ENCODE assay signal across 10 mouse cellular contexts in the genomic region with DNA sequence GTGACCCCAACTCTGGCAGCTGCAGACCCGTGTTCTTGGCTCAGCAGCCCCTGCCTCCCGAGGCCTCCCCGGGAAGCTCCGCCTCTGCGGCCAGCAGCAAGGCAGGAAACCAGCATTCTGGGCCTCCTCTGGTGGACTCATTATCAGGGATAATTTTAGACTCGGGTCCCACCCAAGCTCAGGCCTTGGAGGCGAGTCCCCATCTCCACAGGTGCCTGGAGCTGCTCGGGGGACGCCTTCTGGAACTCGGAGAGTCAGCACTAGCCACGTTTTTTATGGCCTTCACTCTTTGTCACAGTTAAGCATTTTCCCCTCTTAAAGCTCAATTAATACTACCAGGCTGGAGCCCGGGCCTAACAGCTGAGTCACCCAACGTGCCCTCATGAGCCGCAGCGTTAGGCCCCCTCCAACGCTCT. TPM values are rescaled to one million over a fixed set of nuclear protein-coding genes. Genes with fewer than 3 reads are reported as not detected.
DNase-seq lines count a peak whose midpoint lies in the region; ATAC-seq and TF ChIP-seq lines count a peak whose summit lies in the region.
"Had no signal": no experiment of that assay in that cellular context is flagged by ENCODE, and none has a peak within 500 bp of the region (broad histone marks: within the 10 kb centered on the region; RNA-seq: fewer than 3 reads in every experiment).

No protein-coding gene starts in this region.

- 0 out of 2 replicates have a peak overlapping the region, but pooled peaks have one; percentile 27 for H3K27ac ChIP-seq in intestine, embryonic 15.5 days
- no peak overlapping the region for H3K27ac ChIP-seq in intestine, postnatal 0 days (ENCODE audit: low read depth, low read length)
- H3K27ac ChIP-seq in embryonic facial prominence, embryonic 13.5 days: peak overlapping the region; percentile 66
- H3K27ac ChIP-seq in heart, embryonic 10.5 days: peak overlapping the region; percentile 76
- peak overlapping the region; percentile 72 for H3K27ac ChIP-seq in limb, embryonic 10.5 days
- H3K27ac ChIP-seq: left cerebral cortex, adult 2 months had no signal

- ATAC-seq in intestine, embryonic 15.5 days: peak; percentile 30; the same call in 1 of the 2 replicates
- ATAC-seq in intestine, postnatal 0 days: no peak
- no peak for ATAC-seq in embryonic facial prominence, embryonic 13.5 days (ENCODE audit: insufficient number of reproducible peaks, insufficient read depth, low FRiP score, low TSS enrichment, low read depth)
- ATAC-seq in erythroblast, adult 5-6 weeks (replicated peaks; ENCODE audit: low FRiP score, poor library complexity, severe bottlenecking): no peak
- ATAC-seq: lung, postnatal 0 days had no signal

- WGBS in intestine, embryonic 15.5 days: 25% methylated on average over 16 of the region's 16 CpGs
- 21% methylated on average over 16 of the region's 16 CpGs for WGBS in intestine, postnatal 0 days
- 34% methylated on average over 16 of the region's 16 CpGs for WGBS in embryonic facial prominence, embryonic 13.5 days
- 27% methylated on average over 16 of the region's 16 CpGs for WGBS in heart, embryonic 10.5 days
- 29% methylated on average over 16 of the region's 16 CpGs for WGBS in limb, embryonic 10.5 days

- H3K4me3 ChIP-seq in intestine, embryonic 15.5 days (replicated peaks): no peak overlapping the region
- H3K4me3 ChIP-seq in intestine, postnatal 0 days (ENCODE audit: low read depth, low read length): no peak overlapping the region
- no peak overlapping the region for H3K4me3 ChIP-seq in embryonic facial prominence, embryonic 13.5 days
- no peak overlapping the region for H3K4me3 ChIP-seq in heart, embryonic 10.5 days
- no peak overlapping the region for H3K4me3 ChIP-seq in limb, embryonic 10.5 days
- H3K4me3 ChIP-seq: left cerebral cortex, adult 2 months had no signal

- TF ChIP-seq CTCF in intestine, postnatal 0 days (IDR thresholded peaks at IDR 0.05; ENCODE audit: low read depth): no peak

- peak overlapping the region; percentile 8; the same call in 1 of the 2 replicates for H3K9ac ChIP-seq in intestine, embryonic 15.5 days
- H3K9ac ChIP-seq in intestine, postnatal 0 days (ENCODE audit: low read depth, low read length): no peak overlapping the region
- no peak overlapping the region for H3K9ac ChIP-seq in embryonic facial prominence, embryonic 13.5 days

- H3K27me3 ChIP-seq in intestine, embryonic 15.5 days (replicated peaks): peaks cover 22% of the 10 kb centered on the region
- peaks cover 22% of the 10 kb centered on the region; the same call in 1 of the 2 replicates for H3K27me3 ChIP-seq in intestine, postnatal 0 days (replicated peaks; ENCODE audit: control insufficient read depth, insufficient read depth, low read length)
- H3K27me3 ChIP-seq in embryonic facial prominence, embryonic 13.5 days: peaks cover 44% of the 10 kb centered on the region
- peaks cover 49% of the 10 kb centered on the region for H3K27me3 ChIP-seq in heart, embryonic 10.5 days (ENCODE audit: insufficient read depth, poor library complexity, severe bottlenecking)
- peaks cover 48% of the 10 kb centered on the region for H3K27me3 ChIP-seq in limb, embryonic 10.5 days (ENCODE audit: low read depth, poor library complexity, severe bottlenecking)

- no peaks in the 10 kb centered on the region for H3K9me3 ChIP-seq in intestine, embryonic 15.5 days
- H3K9me3 ChIP-seq in intestine, postnatal 0 days (ENCODE audit: control insufficient read depth): no peaks in the 10 kb centered on the region
- no peaks in the 10 kb centered on the region for H3K9me3 ChIP-seq in embryonic facial prominence, embryonic 13.5 days
- no peaks in the 10 kb centered on the region for H3K9me3 ChIP-seq in heart, embryonic 10.5 days
- H3K9me3 ChIP-seq in limb, embryonic 10.5 days (replicated peaks): no peaks in the 10 kb centered on the region

- no peak overlapping the region for H3K4me2 ChIP-seq in intestine, embryonic 15.5 days (replicated peaks)
- no peak overlapping the region for H3K4me2 ChIP-seq in intestine, postnatal 0 days (replicated peaks; ENCODE audit: low read depth)
- H3K4me2 ChIP-seq in embryonic facial prominence, embryonic 13.5 days: no peak overlapping the region

- no peaks in the 10 kb centered on the region for H3K36me3 ChIP-seq in intestine, embryonic 15.5 days
- no peaks in the 10 kb centered on the region for H3K36me3 ChIP-seq in intestine, postnatal 0 days (ENCODE audit: control insufficient read depth, insufficient read depth)
- no peaks in the 10 kb centered on the region for H3K36me3 ChIP-seq in embryonic facial prominence, embryonic 13.5 days
- no peaks in the 10 kb centered on the region for H3K36me3 ChIP-seq in heart, embryonic 10.5 days
- no peaks in the 10 kb centered on the region for H3K36me3 ChIP-seq in limb, embryonic 10.5 days

- DNase-seq in heart, embryonic 10.5 days (ENCODE audit: low spot score): no peak
- DNase-seq in limb, embryonic 10.5 days (ENCODE audit: low spot score): peak; percentile 53
- no peak for DNase-seq in cerebellum, adult 9-11 months
- DNase-seq in thymus, postnatal 14 days: no peak

- H3K4me1 ChIP-seq in intestine, embryonic 15.5 days (replicated peaks): peaks cover 32% of the 10 kb centered on the region
- no peaks in the 10 kb centered on the region for H3K4me1 ChIP-seq in intestine, postnatal 0 days (replicated peaks; ENCODE audit: control insufficient read depth, insufficient read depth, low read length)
- H3K4me1 ChIP-seq in embryonic facial prominence, embryonic 13.5 days: peaks cover 52% of the 10 kb centered on the region
- peaks cover 76% of the 10 kb centered on the region for H3K4me1 ChIP-seq in heart, embryonic 10.5 days
- H3K4me1 ChIP-seq in limb, embryonic 10.5 days: peaks cover 65% of the 10 kb centered on the region

RNA-seq across cellular contexts. Expression of a gene that starts 3.2 kb away (rescaled TPM):
- 1.8 and 2.4 TPM in 2 replicates for polyA plus RNA-seq in intestine, embryonic 15.5 days (2015; fragmentation: Nextera tagmentation; extraction: Ambion mirVana)
- 1.5 and 1.9 TPM in 2 replicates for polyA plus RNA-seq in intestine, postnatal 0 days (2015; fragmentation: Nextera tagmentation; extraction: Ambion mirVana)
- polyA plus RNA-seq in embryonic facial prominence, embryonic 13.5 days (2015; fragmentation: Nextera tagmentation; extraction: Ambion mirVana): 4.9 and 5.9 TPM in 2 replicates
- polyA plus RNA-seq in heart, embryonic 10.5 days (2016; fragmentation: Nextera tagmentation; extraction: Ambion mirVana): 2.0 and 4.6 TPM in 2 replicates
- polyA plus RNA-seq in limb, embryonic 10.5 days (2016; fragmentation: Nextera tagmentation; extraction: Ambion mirVana): 1.0 and 3.2 TPM in 2 replicates
- 0.63 and 6.5 TPM in 2 replicates for total RNA-seq in erythroblast, adult 5-6 weeks (2015; ENCODE audit: low replicate concordance)
- total RNA-seq in erythroblast, adult 5-6 weeks (2017; ENCODE audit: low replicate concordance): 0.43 and 1.1 TPM in 2 replicates
